Mouse (Mus musculus): Measurements from ENCODE around the gene Slc8b1. TPM values are rescaled to one million over a fixed set of nuclear protein-coding genes. Genes with fewer than 3 reads are reported as not detected.

Slc8b1 gene
- polyA plus RNA-seq, 1 experiment = 23.0 TPM

DNA sequence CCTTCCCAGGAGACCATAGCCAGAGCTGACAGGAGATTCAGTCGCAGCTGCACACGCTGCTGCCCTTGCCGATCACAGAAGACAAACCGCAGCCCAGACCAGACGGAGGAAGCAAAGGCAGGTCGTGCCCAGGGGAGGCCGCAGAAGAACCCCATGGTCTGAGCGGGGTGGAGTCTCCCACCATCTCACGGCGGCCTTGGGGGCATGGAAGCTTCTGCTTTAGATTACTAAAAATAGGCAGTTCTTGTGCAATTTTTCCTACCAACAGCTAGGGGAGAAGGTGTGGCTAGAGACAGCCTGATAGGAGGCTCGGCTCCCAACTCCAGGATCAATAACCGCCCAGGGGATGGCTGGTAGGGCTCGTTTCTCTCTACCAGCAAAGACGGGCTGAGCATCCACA is 47.8 kb downstream of the Slc8b1 start:
- TF ChIP-seq CTCF (conservative IDR thresholded peaks at IDR 0.05; ENCODE audit: insufficient read depth, insufficient read length, low read depth, low read length) = no peak
- TF ChIP-seq POLR2A (IDR thresholded peaks at IDR 0.05; ENCODE audit: low read depth, low read length) = no peak
- Histone ChIP-seq H3K27ac (ENCODE audit: insufficient read depth, low read depth, low read length) (no peak overlapping the region), H3K4me3 (ENCODE audit: insufficient read depth, low read depth, low read length) (no peak overlapping the region), H3K4me1 (ENCODE audit: control insufficient read depth, insufficient read depth, low read length) (peaks cover 16% of the 10 kb centered on the region), H3K27me3 (replicated peaks; ENCODE audit: control insufficient read depth, insufficient read depth, low read length) (no peaks in the 10 kb centered on the region), H3K36me3 (ENCODE audit: control insufficient read depth, insufficient read depth, low read length) (no peaks in the 10 kb centered on the region; the same call in 1 of the 2 replicates)
- 73% methylated on average over 14 of the region's 14 CpGs for WGBS
- DNase-seq = no peak

DNA sequence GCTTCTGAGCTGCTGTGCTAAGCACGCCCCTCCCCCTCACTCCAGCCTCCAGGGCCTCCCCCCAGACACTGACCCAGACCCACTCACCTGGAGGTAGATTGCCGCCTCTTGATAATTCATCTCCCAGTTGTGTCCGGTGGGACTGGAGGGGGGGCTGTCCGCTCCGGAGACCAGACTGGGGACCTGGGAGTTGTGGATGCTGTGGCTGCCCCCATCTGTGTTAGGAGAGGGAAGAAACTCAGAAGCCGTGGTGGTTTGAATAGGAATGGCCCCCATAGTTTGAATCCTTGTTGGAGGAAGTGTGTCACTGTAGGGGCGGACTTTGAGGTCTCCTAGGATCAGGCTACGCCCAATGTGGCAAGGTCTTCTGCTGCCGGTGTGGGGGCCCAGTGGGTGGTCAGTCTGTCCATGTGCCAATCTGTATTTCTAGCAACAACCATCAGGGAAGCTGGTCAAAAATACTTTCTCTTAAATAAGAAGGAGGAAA is 49.2 kb downstream of the Slc8b1 start:
- Histone ChIP-seq H3K4me3 (ENCODE audit: insufficient read depth, low read depth, low read length) (0 out of 2 replicates have a peak overlapping the region, but pooled peaks have one; percentile 3), H3K4me1 (ENCODE audit: control insufficient read depth, insufficient read depth, low read length) (peaks cover 21% of the 10 kb centered on the region), H3K27ac (ENCODE audit: insufficient read depth, low read depth, low read length) (peak overlapping the region; percentile 92), H3K36me3 (ENCODE audit: control insufficient read depth, insufficient read depth, low read length) (no peaks in the 10 kb centered on the region; the same call in 1 of the 2 replicates), H3K27me3 (replicated peaks; ENCODE audit: control insufficient read depth, insufficient read depth, low read length) (no peaks in the 10 kb centered on the region)
- TF ChIP-seq CTCF (conservative IDR thresholded peaks at IDR 0.05; ENCODE audit: insufficient read depth, insufficient read length, low read depth, low read length) = no peak
- no peak for TF ChIP-seq POLR2A (IDR thresholded peaks at IDR 0.05; ENCODE audit: low read depth, low read length)
- DNase-seq = peak; percentile 35
- 25% methylated on average over 9 of the region's 9 CpGs for WGBS

- peak; percentile 94 for DNase-seq
- H3K4me3 ChIP-seq (ENCODE audit: insufficient read depth, low read depth, low read length) = 0 out of 2 replicates have a peak overlapping the region, but pooled peaks have one; percentile 3
- WGBS = 21% methylated on average over 16 of the region's 16 CpGs
- no peak for TF ChIP-seq CTCF (conservative IDR thresholded peaks at IDR 0.05; ENCODE audit: insufficient read depth, insufficient read length, low read depth, low read length)
- no peak for TF ChIP-seq POLR2A (IDR thresholded peaks at IDR 0.05; ENCODE audit: low read depth, low read length)
- H3K4me1 ChIP-seq (ENCODE audit: control insufficient read depth, insufficient read depth, low read length) = peaks cover 26% of the 10 kb centered on the region
- H3K27ac ChIP-seq (ENCODE audit: insufficient read depth, low read depth, low read length) = peak overlapping the region; percentile 95
- H3K36me3 ChIP-seq (ENCODE audit: control insufficient read depth, insufficient read depth, low read length) = no peaks in the 10 kb centered on the region; the same call in 1 of the 2 replicates
- H3K27me3 ChIP-seq (replicated peaks; ENCODE audit: control insufficient read depth, insufficient read depth, low read length) = no peaks in the 10 kb centered on the region
Measured at GRCm38 (mm10) chr5:120560616-120561311, 49.8 kb downstream of the Slc8b1 start.

DNA sequence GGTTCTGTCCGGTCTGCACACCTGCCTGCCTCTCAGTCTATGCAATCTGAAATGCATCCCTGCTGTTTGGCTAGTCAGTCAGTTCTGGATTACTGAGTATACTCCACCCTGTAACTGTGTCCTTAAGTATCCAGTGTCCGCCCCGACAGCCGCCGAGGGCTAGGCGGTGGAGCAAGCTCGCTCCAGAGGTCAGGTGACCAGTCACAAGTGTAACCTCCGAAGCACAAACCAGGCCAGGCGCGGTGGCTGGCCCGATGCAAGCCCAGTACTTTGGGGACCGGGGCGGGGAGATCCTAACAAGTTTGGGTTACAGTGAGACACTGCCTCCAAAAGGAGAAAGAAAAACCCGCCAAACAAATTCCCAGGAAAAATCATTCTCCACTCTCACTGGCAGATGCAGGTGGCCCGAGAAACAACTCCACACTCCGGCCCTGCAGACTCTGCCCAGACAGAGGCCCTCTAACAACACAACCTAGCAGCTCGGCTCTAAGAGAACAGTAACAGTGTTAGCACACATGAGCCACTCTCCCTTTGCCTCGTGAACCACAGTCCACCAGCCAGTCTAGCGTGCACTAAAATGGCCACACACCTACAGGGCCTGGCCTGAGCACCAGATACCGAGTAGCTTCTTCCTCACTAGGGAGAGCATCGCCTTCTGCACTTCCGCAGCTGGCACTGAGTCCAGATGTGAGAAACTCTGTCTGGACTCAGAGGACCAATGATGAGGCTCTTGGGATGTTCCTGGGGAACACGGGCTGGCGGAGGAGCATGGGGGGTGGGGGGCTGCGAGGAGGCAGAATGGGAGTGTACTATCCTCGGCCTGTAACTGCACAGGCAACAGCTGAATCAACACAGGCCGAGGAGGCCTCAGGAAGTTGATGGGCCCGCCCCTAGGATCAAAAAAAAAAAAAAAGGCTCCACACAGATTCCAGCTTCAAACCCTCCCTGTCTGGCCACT is 52.3 kb downstream of the Slc8b1 start:
- WGBS = 17% methylated on average over 28 of the region's 28 CpGs
- Histone ChIP-seq H3K4me1 (ENCODE audit: control insufficient read depth, insufficient read depth, low read length) (peaks cover 50% of the 10 kb centered on the region), H3K36me3 (ENCODE audit: control insufficient read depth, insufficient read depth, low read length) (no peaks in the 10 kb centered on the region), H3K4me3 (ENCODE audit: insufficient read depth, low read depth, low read length) (no peak overlapping the region), H3K27ac (ENCODE audit: insufficient read depth, low read depth, low read length) (peak overlapping the region; percentile 90), H3K27me3 (replicated peaks; ENCODE audit: control insufficient read depth, insufficient read depth, low read length) (no peaks in the 10 kb centered on the region)
- peak; percentile 93 for DNase-seq
- TF ChIP-seq POLR2A (IDR thresholded peaks at IDR 0.05; ENCODE audit: low read depth, low read length) (no peak), CTCF (conservative IDR thresholded peaks at IDR 0.05; ENCODE audit: insufficient read depth, insufficient read length, low read depth, low read length) (no peak)

DNA sequence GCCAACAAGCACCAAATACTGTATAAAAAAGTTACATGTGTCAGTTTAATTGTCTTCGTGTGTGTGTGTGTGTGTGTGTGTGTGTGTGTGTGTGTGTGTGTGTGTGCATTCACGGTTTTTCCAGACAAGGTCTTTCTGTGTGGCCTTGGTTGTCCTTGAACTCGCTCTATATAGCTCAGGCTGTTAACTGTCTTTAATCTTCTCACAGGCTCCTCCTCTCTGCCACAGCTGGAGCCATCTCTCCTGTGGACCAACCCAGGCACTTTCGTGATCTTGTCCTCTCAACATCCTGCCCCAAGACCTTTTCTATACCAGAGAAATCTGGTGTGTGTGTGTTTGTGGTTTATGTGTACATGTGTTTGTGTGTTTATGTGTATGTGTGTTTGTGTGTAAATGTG is 52.9 kb downstream of the Slc8b1 start:
- whole genome bisulfite sequencing = 26% methylated on average over 4 of the region's 4 CpGs
- H3K36me3 ChIP-seq (ENCODE audit: control insufficient read depth, insufficient read depth, low read length) = no peaks in the 10 kb centered on the region
- H3K4me1 ChIP-seq (ENCODE audit: control insufficient read depth, insufficient read depth, low read length) = peaks cover 57% of the 10 kb centered on the region
- no peaks in the 10 kb centered on the region for H3K27me3 ChIP-seq (replicated peaks; ENCODE audit: control insufficient read depth, insufficient read depth, low read length)
- TF ChIP-seq CTCF (conservative IDR thresholded peaks at IDR 0.05; ENCODE audit: insufficient read depth, insufficient read length, low read depth, low read length) = no peak
- no peak for TF ChIP-seq POLR2A (IDR thresholded peaks at IDR 0.05; ENCODE audit: low read depth, low read length)
- peak overlapping the region; percentile 58 for H3K27ac ChIP-seq (ENCODE audit: insufficient read depth, low read depth, low read length)
- no peak for DNase-seq
- H3K4me3 ChIP-seq (ENCODE audit: insufficient read depth, low read depth, low read length) = no peak overlapping the region

- TF ChIP-seq CTCF (conservative IDR thresholded peaks at IDR 0.05; ENCODE audit: insufficient read depth, insufficient read length, low read depth, low read length) (no peak), POLR2A (IDR thresholded peaks at IDR 0.05; ENCODE audit: low read depth, low read length) (no peak)
- DNase-seq = peak; percentile 65
- H3K27ac ChIP-seq (ENCODE audit: insufficient read depth, low read depth, low read length) = peak overlapping the region; percentile 66
- H3K4me1 ChIP-seq (ENCODE audit: control insufficient read depth, insufficient read depth, low read length) = peaks cover 68% of the 10 kb centered on the region
- no peak overlapping the region for H3K4me3 ChIP-seq (ENCODE audit: insufficient read depth, low read depth, low read length)
- H3K27me3 ChIP-seq (replicated peaks; ENCODE audit: control insufficient read depth, insufficient read depth, low read length) = no peaks in the 10 kb centered on the region
- WGBS = 34% methylated on average over 15 of the region's 15 CpGs
- H3K36me3 ChIP-seq (ENCODE audit: control insufficient read depth, insufficient read depth, low read length) = no peaks in the 10 kb centered on the region
Measured at GRCm38 (mm10) chr5:120565171-120565905, 54.4 kb downstream of the Slc8b1 start.

Data from kidney, adult 2 months (tissue).